Mouse (Mus musculus): Measurements from ENCODE around the gene Islr2. TPM values are rescaled to one million over a fixed set of nuclear protein-coding genes. Genes with fewer than 3 reads are reported as not detected.

Islr2 gene
- polyA plus RNA-seq, 1 experiment = not detected

DNA sequence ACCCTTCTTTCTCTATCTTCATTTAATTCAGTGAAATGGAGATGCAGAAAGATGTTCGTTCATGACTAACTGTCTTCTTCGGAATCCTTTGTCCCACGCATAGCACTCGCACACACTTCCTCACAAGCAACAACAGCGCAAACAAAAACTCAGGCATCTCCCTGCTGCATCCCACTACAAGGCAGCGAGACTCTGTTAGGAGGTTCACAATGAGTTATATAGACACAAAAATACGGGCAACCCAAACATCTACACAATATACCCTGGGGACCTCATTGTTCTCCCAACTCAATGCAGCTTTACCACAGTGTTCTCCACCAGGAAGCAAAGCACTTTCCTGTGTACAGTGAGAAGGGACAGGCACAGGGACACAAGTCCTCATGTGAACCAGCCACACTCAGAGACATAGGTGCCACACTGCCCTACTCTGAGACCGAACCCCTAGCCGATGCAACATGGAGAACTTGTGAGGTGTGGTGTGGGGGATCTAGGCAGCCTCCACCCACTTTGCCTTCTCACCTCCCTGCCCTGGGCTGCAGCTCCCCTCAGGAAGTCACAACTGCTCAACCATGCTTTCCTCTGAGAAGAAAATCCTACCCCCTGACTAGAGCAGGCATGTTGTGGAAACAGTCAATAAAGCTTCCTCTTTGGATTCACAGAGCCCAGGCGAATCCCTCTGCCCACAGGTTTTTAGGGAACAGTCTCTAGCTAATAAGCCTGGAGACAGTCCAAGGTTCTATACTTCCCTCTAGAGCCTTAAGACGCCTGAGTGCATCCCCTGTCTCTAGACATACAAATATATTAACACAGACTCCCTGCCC lies 3.6 kb downstream of the Islr2 start:
- WGBS = 35% methylated on average over 11 of the region's 11 CpGs
- no peak overlapping the region for H3K27ac ChIP-seq (ENCODE audit: insufficient read depth, low read depth, low read length)
- H3K4me1 ChIP-seq (ENCODE audit: control insufficient read depth, insufficient read depth, low read length) = peaks cover 61% of the 10 kb centered on the region
- TF ChIP-seq POLR2A (IDR thresholded peaks at IDR 0.05; ENCODE audit: insufficient read depth, low read depth, low read length) = no peak
- TF ChIP-seq CTCF (IDR thresholded peaks at IDR 0.05; ENCODE audit: insufficient read depth, low read depth, low read length) = no peak
- H3K4me3 ChIP-seq (ENCODE audit: insufficient read depth, low read depth, low read length) = peak overlapping the region; percentile 31

DNA sequence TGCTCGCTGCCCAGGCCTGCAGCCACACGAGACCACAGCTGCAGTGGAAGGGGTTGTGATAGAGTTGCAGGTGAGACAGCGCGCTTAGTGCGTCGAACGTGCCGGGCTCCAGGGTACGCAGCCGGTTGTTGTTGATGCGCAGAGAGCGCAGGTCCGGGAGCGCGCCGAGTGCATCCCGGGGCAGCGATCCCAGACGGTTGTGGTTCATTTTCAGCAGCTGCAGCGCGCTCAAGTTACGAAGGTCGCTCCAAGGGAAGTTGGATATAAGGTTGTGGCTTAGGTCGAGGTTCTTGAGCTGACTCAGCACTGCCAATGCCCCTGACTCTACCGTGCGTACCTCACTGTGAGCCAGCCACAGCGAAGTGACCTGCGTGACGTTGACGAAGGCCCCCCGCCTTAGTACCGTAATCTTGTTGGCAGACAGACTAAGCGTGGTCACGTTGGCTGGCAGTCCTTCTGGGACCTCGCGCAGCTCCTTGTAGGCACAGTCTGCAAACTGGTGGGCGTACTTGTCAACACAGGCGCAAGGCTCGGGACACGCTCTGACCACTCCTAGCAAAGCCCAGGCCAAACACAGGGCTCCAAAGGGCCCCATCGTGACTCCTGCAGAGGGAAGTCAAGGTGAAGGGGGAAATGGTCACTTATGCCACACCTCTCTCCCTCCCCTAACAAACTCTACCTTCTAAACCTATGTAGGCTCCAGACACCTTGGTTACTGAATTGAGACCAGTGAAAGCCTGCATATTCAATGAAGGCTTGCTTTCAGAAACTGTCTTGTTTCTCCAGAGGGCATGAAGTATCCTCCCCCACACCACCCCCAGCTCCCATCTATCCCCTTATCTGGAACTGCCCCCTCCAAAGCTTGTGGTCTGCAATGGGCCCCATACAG lies 4.5 kb downstream of the Islr2 start:
- H3K4me1 ChIP-seq (ENCODE audit: control insufficient read depth, insufficient read depth, low read length) = peaks cover 61% of the 10 kb centered on the region
- WGBS = 26% methylated on average over 41 of the region's 41 CpGs
- H3K27ac ChIP-seq (ENCODE audit: insufficient read depth, low read depth, low read length) = no peak overlapping the region
- H3K4me3 ChIP-seq (ENCODE audit: insufficient read depth, low read depth, low read length) = peak overlapping the region; percentile 25
- TF ChIP-seq POLR2A (IDR thresholded peaks at IDR 0.05; ENCODE audit: insufficient read depth, low read depth, low read length) = no peak
- no peak for TF ChIP-seq CTCF (IDR thresholded peaks at IDR 0.05; ENCODE audit: insufficient read depth, low read depth, low read length)

DNA sequence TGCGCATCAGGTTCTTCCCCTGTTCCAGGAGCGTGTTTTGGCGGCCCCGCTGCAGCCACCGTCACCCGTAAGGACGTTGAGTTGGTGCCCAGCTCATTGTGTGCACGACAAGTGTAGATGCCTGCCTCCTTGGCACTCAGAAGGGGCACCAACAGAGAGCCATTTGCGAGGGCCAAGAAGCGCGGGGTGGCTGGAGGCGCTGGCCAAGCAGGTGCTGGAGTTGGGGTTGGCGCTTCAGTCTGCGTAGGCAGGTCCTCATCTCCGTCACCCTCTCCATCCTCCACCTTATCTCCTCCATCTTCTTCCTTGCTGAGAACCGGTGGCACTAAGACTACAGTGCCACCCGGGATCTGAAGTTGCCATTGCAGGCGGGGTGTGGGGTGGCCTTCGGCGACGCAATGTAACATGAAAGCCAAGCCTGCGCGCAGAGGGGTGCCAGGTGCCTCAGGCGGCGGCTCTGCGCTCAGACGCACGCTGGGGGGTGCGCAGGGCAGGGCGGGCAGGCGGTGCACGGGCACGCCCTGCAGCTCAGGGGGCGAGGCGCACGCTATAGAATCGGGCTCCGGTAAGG lies 5.2 kb downstream of the Islr2 start:
- no peak for TF ChIP-seq POLR2A (IDR thresholded peaks at IDR 0.05; ENCODE audit: insufficient read depth, low read depth, low read length)
- TF ChIP-seq CTCF (IDR thresholded peaks at IDR 0.05; ENCODE audit: insufficient read depth, low read depth, low read length) = no peak
- Histone ChIP-seq H3K4me1 (ENCODE audit: control insufficient read depth, insufficient read depth, low read length) (peaks cover 58% of the 10 kb centered on the region), H3K27ac (ENCODE audit: insufficient read depth, low read depth, low read length) (peak overlapping the region; percentile 9; the same call in 1 of the 2 replicates), H3K4me3 (ENCODE audit: insufficient read depth, low read depth, low read length) (peak overlapping the region; percentile 25)
- WGBS = 17% methylated on average over 38 of the region's 38 CpGs

DNA sequence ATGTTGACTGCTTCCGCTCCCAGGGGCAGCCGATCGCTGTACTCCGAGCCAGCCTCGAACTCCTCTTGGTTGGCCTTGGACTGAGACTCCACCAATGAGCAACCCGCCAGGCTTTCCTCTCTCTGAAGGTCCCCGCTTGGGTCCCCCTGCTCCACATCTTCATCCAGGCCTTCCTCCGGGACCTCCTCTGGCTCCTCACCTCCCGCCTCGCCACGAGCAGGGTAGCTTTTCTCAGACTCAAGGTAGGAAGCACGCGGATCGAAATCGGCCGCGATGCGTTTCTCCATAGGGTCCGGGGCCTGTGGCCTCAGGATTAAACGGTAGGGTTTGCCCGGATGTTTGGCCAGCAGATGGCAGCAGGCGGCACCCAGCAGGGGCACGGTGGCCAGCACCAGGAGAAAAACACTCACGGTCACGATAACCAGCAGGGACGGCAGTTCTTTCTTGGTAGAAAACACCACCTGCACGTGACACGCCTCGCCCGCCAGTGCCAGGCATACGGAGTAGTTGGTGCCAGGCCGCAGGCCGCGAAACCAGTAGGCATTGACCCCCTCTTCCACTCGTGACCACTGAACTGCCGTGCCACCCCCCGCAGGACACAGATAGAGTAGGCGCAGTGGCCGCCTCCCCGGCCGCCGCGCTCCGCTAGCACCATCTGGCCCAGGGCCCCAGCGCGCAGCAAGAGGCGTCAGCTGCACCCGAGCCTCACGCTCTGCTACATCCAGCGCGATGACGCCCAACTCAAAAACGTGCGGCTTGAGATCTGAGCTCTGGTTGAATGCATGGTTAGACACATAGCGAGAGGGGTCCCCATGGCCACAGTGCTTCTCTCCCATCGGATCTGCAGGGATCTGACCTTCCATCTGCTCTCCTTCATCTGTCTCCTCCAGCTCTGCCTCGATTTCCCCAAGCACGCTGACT lies 6.1 kb downstream of the Islr2 start:
- H3K4me3 ChIP-seq (ENCODE audit: insufficient read depth, low read depth, low read length) = peak overlapping the region; percentile 25
- H3K27ac ChIP-seq (ENCODE audit: insufficient read depth, low read depth, low read length) = peak overlapping the region; percentile 9; the same call in 1 of the 2 replicates
- TF ChIP-seq CTCF (IDR thresholded peaks at IDR 0.05; ENCODE audit: insufficient read depth, low read depth, low read length) = peak; percentile 49; the same call in 1 of the 2 replicates
- no peak for TF ChIP-seq POLR2A (IDR thresholded peaks at IDR 0.05; ENCODE audit: insufficient read depth, low read depth, low read length)
- H3K4me1 ChIP-seq (ENCODE audit: control insufficient read depth, insufficient read depth, low read length) = peaks cover 54% of the 10 kb centered on the region
- 13% methylated on average over 58 of the region's 58 CpGs for WGBS

DNA sequence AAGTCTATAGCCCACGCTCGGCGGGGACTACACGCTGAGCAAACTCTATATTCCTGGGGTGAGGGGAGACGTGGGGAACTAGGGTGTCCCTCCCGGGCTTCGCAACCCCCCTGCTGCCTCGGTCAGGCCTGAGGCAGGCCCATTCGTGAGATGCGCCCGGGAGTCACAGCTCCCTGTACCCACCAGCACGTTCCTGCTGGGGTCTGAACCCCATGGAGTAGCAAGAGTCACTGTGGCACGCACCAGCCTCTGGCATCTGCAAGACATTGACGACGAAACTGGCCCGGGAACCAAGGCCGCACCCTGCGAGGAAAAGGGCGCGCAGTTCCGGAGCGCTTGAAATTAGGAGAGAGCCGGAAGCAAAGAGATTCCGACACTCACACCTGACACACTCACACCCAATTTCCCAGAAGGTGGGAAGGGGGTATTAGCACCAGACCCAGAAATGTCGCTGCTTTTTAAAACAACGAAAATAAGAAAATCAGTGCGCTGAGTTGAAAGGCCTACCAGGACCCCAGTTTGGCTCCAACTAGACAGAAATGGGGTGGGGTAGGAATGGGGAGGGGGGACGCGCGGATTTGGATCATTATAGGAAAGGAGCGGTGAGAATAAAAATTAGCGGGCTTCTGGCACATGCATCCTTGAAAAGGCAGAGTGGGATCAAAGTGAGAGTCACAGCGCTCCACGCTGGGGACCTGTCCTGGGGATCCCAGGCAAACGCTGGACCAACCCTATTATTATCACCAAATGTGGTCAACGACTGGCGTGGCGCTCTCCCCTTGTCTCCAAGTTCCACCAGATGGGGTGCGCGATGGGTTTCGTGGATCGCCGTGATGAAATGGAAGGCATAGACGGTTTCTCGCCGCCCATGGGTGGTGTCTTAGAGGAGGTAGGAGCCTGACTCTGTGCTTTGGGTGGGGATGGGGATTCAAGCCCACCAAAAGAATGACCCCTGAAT lies 7.2 kb downstream of the Islr2 start:
- Histone ChIP-seq H3K27ac (ENCODE audit: insufficient read depth, low read depth, low read length) (no peak overlapping the region), H3K4me3 (ENCODE audit: insufficient read depth, low read depth, low read length) (peak overlapping the region; percentile 16; the same call in 1 of the 2 replicates), H3K4me1 (ENCODE audit: control insufficient read depth, insufficient read depth, low read length) (peaks cover 46% of the 10 kb centered on the region)
- no peak for TF ChIP-seq POLR2A (IDR thresholded peaks at IDR 0.05; ENCODE audit: insufficient read depth, low read depth, low read length)
- TF ChIP-seq CTCF (IDR thresholded peaks at IDR 0.05; ENCODE audit: insufficient read depth, low read depth, low read length) = no peak
- WGBS = 45% methylated on average over 46 of the region's 46 CpGs

DNA sequence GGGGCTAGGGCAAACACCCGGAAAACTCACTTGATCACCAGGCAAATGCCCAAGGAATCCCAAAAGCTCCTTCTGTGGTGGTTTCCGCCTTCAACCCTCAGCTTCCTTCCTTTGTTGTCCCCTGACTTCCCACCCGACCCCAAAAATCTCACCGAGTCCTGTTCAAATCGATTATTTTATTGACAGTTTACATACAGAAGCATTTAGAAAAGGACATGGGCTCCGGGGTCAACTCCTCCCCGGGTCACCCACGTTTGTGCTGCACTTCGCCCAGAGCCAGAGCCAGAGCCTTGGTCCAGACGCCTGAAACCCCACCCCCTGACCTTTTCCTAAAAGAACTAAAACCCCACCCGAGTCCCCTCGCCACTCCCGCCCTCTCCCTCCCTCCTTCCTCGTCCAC lies 8.0 kb downstream of the Islr2 start:
- Histone ChIP-seq H3K4me3 (ENCODE audit: insufficient read depth, low read depth, low read length) (no peak overlapping the region), H3K27ac (ENCODE audit: insufficient read depth, low read depth, low read length) (no peak overlapping the region), H3K4me1 (ENCODE audit: control insufficient read depth, insufficient read depth, low read length) (peaks cover 39% of the 10 kb centered on the region)
- TF ChIP-seq CTCF (IDR thresholded peaks at IDR 0.05; ENCODE audit: insufficient read depth, low read depth, low read length) (no peak), POLR2A (IDR thresholded peaks at IDR 0.05; ENCODE audit: insufficient read depth, low read depth, low read length) (no peak)
- 36% methylated on average over 14 of the region's 14 CpGs for WGBS

DNA sequence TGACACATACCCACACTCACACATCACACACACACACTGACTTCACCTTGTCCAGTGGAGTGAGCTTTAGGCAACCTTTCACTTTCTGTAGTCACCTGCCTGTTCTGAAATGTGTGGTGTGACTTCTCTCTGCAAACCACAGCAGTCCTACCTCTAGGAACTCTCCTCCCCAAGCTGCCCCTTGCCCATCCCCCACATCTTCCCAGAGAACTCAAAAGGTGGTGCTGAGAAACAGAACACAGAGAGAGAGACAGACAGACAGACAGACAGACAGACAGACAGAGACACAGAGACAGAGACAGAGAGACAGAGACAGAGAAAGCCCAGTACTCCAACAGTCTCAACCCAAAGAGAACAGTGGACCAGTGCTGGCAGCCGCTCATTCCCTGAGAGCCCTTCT lies 8.4 kb downstream of the Islr2 start:
- WGBS = 52% methylated on average over 1 of the region's 1 CpGs
- H3K4me1 ChIP-seq (ENCODE audit: control insufficient read depth, insufficient read depth, low read length) = peaks cover 37% of the 10 kb centered on the region
- no peak overlapping the region for H3K4me3 ChIP-seq (ENCODE audit: insufficient read depth, low read depth, low read length)
- H3K27ac ChIP-seq (ENCODE audit: insufficient read depth, low read depth, low read length) = no peak overlapping the region
- TF ChIP-seq POLR2A (IDR thresholded peaks at IDR 0.05; ENCODE audit: insufficient read depth, low read depth, low read length) (no peak), CTCF (IDR thresholded peaks at IDR 0.05; ENCODE audit: insufficient read depth, low read depth, low read length) (no peak)
